Mouse (Mus musculus): Measurements from ENCODE around the gene Cdc42bpa.

DNA sequence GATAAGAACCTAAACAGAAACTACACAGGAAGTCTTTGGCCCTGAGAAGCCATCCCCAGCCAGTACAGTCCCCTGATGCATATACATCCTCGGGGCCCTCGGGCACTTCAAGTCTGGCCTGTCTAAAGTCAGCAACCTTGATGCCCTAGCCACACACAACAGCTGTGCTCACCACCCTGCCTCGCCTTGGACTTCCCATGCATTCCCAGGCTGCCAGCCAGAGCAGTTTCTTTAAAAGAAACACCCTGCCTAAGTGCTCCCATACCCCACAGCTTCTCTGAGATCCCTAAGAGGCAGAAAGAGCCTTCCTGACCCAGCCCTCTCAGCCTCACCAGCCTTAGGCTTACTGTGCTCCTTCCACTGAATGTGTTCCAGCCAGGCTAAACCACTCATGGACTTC is 226.1 kb downstream of the Cdc42bpa start:
- TF ChIP-seq CTCF (IDR thresholded peaks at IDR 0.05; ENCODE audit: low read depth) (no peak), EP300 (IDR thresholded peaks at IDR 0.05; ENCODE audit: low read depth) (no peak)
